ENCODE assay signal across 7 mouse cellular contexts in genomic region chr2:24762446-24762960, GRCm38 (mm10). TPM values are rescaled to one million over a fixed set of nuclear protein-coding genes. Genes with fewer than 3 reads are reported as not detected.
DNase-seq lines count a peak whose midpoint lies in the region; ATAC-seq and TF ChIP-seq lines count a peak whose summit lies in the region.

No protein-coding gene starts in this region.

- no peaks in the 10 kb centered on the region for H3K9me3 ChIP-seq in lung, embryonic 14.5 days (ENCODE audit: low read depth, low read length)

- no peaks in the 10 kb centered on the region for H3K4me1 ChIP-seq in lung, embryonic 14.5 days (ENCODE audit: insufficient read depth)
- peaks cover 20% of the 10 kb centered on the region for H3K4me1 ChIP-seq in olfactory bulb, adult 2 months (ENCODE audit: control insufficient read depth, insufficient read depth, low read length)

- H3K27ac ChIP-seq in lung, embryonic 14.5 days (ENCODE audit: low read depth): no peak overlapping the region
- no peak overlapping the region for H3K27ac ChIP-seq in olfactory bulb, adult 2 months (ENCODE audit: insufficient read depth, low read depth, low read length)

- WGBS in lung, embryonic 14.5 days: under 1% methylated on average over 45 of the region's 52 CpGs
- under 1% methylated on average over 52 of the region's 52 CpGs for WGBS in olfactory bulb, adult 2 months

- no peak for TF ChIP-seq POLR2A in olfactory bulb, adult 2 months (IDR thresholded peaks at IDR 0.05; ENCODE audit: insufficient read depth, low read depth, low read length)

- intact Hi-C loops in left cerebral cortex, postnatal 4 days (cut with DNase I): loop anchor here (10.0 kb wide), 1 partner anchor 348 kb away; no protein-coding TSS in a partner anchor

- no peak for TF ChIP-seq CTCF in lung, embryonic 14.5 days (IDR thresholded peaks at IDR 0.05; ENCODE audit: low read depth)
- TF ChIP-seq CTCF in olfactory bulb, adult 2 months (IDR thresholded peaks at IDR 0.05; ENCODE audit: insufficient read depth, low read depth, low read length): no peak

- no peak overlapping the region for H3K9ac ChIP-seq in lung, embryonic 14.5 days

- peak overlapping the region; percentile 50 for H3K4me3 ChIP-seq in lung, embryonic 14.5 days (ENCODE audit: low read depth, low read length)
- H3K4me3 ChIP-seq in olfactory bulb, adult 2 months (ENCODE audit: insufficient read depth, low read depth, low read length): peak overlapping the region; percentile 68

- peak; percentile 38 for DNase-seq in lung, embryonic 14.5 days
- DNase-seq in lung, postnatal 14 days: no peak
- DNase-seq in cerebellum, postnatal 14 days: peak; percentile 81 to 83
- DNase-seq in frontal cortex, postnatal 36 days (ENCODE audit: low spot score in 2 of 2): peak; percentile 61 to 62
- DNase-seq in left cerebral cortex, postnatal 4 days: peak; percentile 54
- DNase-seq in spleen, adult 12 weeks (ENCODE audit: low spot score): no peak

- ATAC-seq in lung, embryonic 14.5 days (ENCODE audit: insufficient read depth): peak; percentile 64

- no peaks in the 10 kb centered on the region for H3K36me3 ChIP-seq in lung, embryonic 14.5 days (ENCODE audit: insufficient read depth)

- peak overlapping the region; percentile 97 for H3K4me2 ChIP-seq in lung, embryonic 14.5 days

- peaks cover 23% of the 10 kb centered on the region for H3K27me3 ChIP-seq in lung, embryonic 14.5 days (ENCODE audit: insufficient read depth, low read length)

RNA-seq across cellular contexts. Expression of gene Cacna1b, which starts 0.4 kb away (rescaled TPM):
- 0.05 and 0.15 TPM in 2 replicates for polyA plus RNA-seq in lung, embryonic 14.5 days (2014; fragmentation: Nextera tagmentation; extraction: Ambion mirVana)
- total RNA-seq in left cerebral cortex, postnatal 4 days (2021): 100 to 1,000 TPM; 113 to 119 TPM
- polyA plus RNA-seq in olfactory bulb, adult 2 months (2012; ENCODE audit: insufficient read depth, insufficient read length, low replicate concordance, missing spikeins): not detected in 2 replicates

Comparison
In these comparisons a context has a peak if more than half of its experiments do, and no peak if none do; other contexts are left out.
1. DNase-seq: peak in lung, embryonic 14.5 days (single experiment), cerebellum, postnatal 14 days (2 of 2), frontal cortex, postnatal 36 days (2 of 2) and left cerebral cortex, postnatal 4 days (single experiment); none in lung, postnatal 14 days (single experiment) and spleen, adult 12 weeks (single experiment).
2. RNA of gene Cacna1b, which starts 0.4 kb away (polyA plus RNA-seq): not detected in olfactory bulb, adult 2 months; 0.05 to 0.15 TPM in lung, embryonic 14.5 days; every median in the first group is over 10 times any median in the second.